Mouse (Mus musculus) limb, embryonic 14.5 days (tissue): ENCODE measurements around the gene Ankfn1. TPM values are rescaled to one million over a fixed set of nuclear protein-coding genes. Genes with fewer than 3 reads are reported as not detected.

Experiments used
- ATAC-seq: fragments of 200-750 bp; cut with Nextera tagmentation; 2 replicates; pipeline ENCODE4 v1.8.0; 2017; ENCODE audit warnings: low read depth, moderate number of reproducible peaks, moderate TSS enrichment; ENCODE audit not compliant: low FRiP score
- DNase-seq: peaks from one replicate; pipeline ENCODE4 v3.0.0-alpha.2; 2015; ENCODE audit warnings: low spot score
- H3K27ac ChIP-seq: fragments of 300-500 bp; sonication (generic); replicated peaks from 2 replicates; pipeline ENCODE4 v1.5.1; 2014; ENCODE audit warnings: low read depth, mild to moderate bottlenecking, low read length, moderate library complexity, mixed read lengths
- H3K27me3 ChIP-seq: fragments of 300-500 bp; sonication (generic); 2 replicates; pipeline ENCODE4 v1.6.1; 2014; ENCODE audit warnings: low read length, mixed read lengths; ENCODE audit not compliant: control insufficient read depth, insufficient read depth
- H3K36me3 ChIP-seq: fragments of 300-500 bp; sonication (generic); 2 replicates; pipeline ENCODE4 v1.6.1; 2014; ENCODE audit warnings: mild to moderate bottlenecking, low read length, moderate library complexity, mixed read lengths; ENCODE audit not compliant: control insufficient read depth, insufficient read depth
- H3K4me1 ChIP-seq: fragments of 300-500 bp; sonication (generic); 2 replicates; pipeline ENCODE4 v1.6.1; 2014; ENCODE audit warnings: antibody characterized with exemption, low read length, mixed read lengths; ENCODE audit not compliant: control insufficient read depth, insufficient read depth
- H3K4me2 ChIP-seq: fragments of 300-500 bp; sonication (generic); replicated peaks from 2 replicates; pipeline ENCODE4 v1.6.1; 2014; ENCODE audit warnings: low read depth, mild to moderate bottlenecking, low read length, moderate library complexity; ENCODE audit not compliant: severe bottlenecking
- H3K4me3 ChIP-seq: fragments of 300-500 bp; sonication (generic); replicated peaks from 2 replicates; pipeline ENCODE4 v1.5.1; 2014; ENCODE audit warnings: low read length
- H3K9ac ChIP-seq: fragments of 300-500 bp; sonication (generic); 2 replicates; pipeline ENCODE4 v1.6.1; 2014; ENCODE audit warnings: mild to moderate bottlenecking, low read depth, low read length, moderate library complexity; ENCODE audit not compliant: severe bottlenecking
- H3K9me3 ChIP-seq: fragments of 300-500 bp; sonication (generic); 2 replicates; pipeline ENCODE4 v1.6.1; 2016; ENCODE audit warnings: low read length; ENCODE audit not compliant: control insufficient read depth
- POLR2A ChIP-seq: fragments of 200-500 bp; IDR thresholded peaks from 2 replicates; pipeline ENCODE4 v1.8.0; 2012; ENCODE audit warnings: inconsistent platforms, mild to moderate bottlenecking, moderate library complexity, borderline replicate concordance; ENCODE audit not compliant: insufficient read depth, insufficient read length; ENCODE audit errors: extremely low read depth
- WGBS: fragments of 180-500 bp; shearing (Covaris S2); extraction: QIAGEN DNeasy Blood & Tissue Kit; methylation state at CpG from one replicate; pipeline ENCODE4 v1.1.7; 2014; 5-methylcytosine and 5-hydroxymethylcytosine counted together
- polyA plus RNA-seq, 2 experiments: library from polyadenylated mRNA; depleted of rRNA in 1 of 2; stranded (reverse) in 1 of 2; unstranded in 1 of 2; fragments of >200 nt; fragmentation: Nextera tagmentation in 1 of 2; extraction: Ambion mirVana in 1 of 2; gene quantifications; 2 replicates each; pipeline versions ENCODE4 v1.2.1 to v1.2.3; 2012 to 2014

Ankfn1 gene
- polyA plus RNA-seq, 2 experiments, result 0.36 to 0.61 TPM

GRCm38 (mm10) chr11:89388851-89389250 is 388.6 kb downstream of the Ankfn1 start:
- no peak overlapping the region for H3K4me2 ChIP-seq
- 0 out of 2 replicates have a peak, but pooled peaks cover 1% of the 10 kb centered on the region for H3K4me1 ChIP-seq
- H3K9ac ChIP-seq, result no peak overlapping the region
- DNase-seq (no peak), ATAC-seq (no peak)
- no peak for TF ChIP-seq POLR2A
- H3K36me3 ChIP-seq, result no peaks in the 10 kb centered on the region
- no peak overlapping the region for H3K4me3 ChIP-seq
- 75% methylated on average over 2 of the region's 2 CpGs for WGBS
- no peaks in the 10 kb centered on the region for H3K27me3 ChIP-seq
- no peaks in the 10 kb centered on the region for H3K9me3 ChIP-seq
- no peak overlapping the region for H3K27ac ChIP-seq

- Histone ChIP-seq H3K36me3 (no peaks in the 10 kb centered on the region), H3K9ac (no peak overlapping the region), H3K27ac (peak overlapping the region; percentile 65), H3K9me3 (no peaks in the 10 kb centered on the region), H3K4me2 (0 out of 2 replicates have a peak overlapping the region, but pooled peaks have one; percentile 19), H3K27me3 (no peaks in the 10 kb centered on the region), H3K4me3 (no peak overlapping the region), H3K4me1 (peaks cover 17% of the 10 kb centered on the region)
- TF ChIP-seq POLR2A, result no peak
- 24% methylated on average over 2 of the region's 2 CpGs for WGBS
- peak; percentile 35 for DNase-seq
- ATAC-seq, result peak; percentile 64
These were observed 394.8 kb downstream of the Ankfn1 start for GRCm38 (mm10) chr11:89382634-89383009.

GRCm38 (mm10) chr11:89381782-89382633 is 395.4 kb downstream of the Ankfn1 start:
- DNase-seq, result peak; percentile 53
- Histone ChIP-seq H3K9me3 (no peaks in the 10 kb centered on the region), H3K27me3 (no peaks in the 10 kb centered on the region), H3K4me2 (0 out of 2 replicates have a peak overlapping the region, but pooled peaks have one; percentile 19), H3K9ac (no peak overlapping the region), H3K4me1 (peaks cover 17% of the 10 kb centered on the region), H3K4me3 (no peak overlapping the region), H3K36me3 (no peaks in the 10 kb centered on the region), H3K27ac (peak overlapping the region; percentile 65)
- TF ChIP-seq POLR2A, result peak; percentile 31; the same call in 1 of the 2 replicates
- ATAC-seq, result peak; percentile 74
- WGBS, result 15% methylated on average over 6 of the region's 8 CpGs

- no peak for ATAC-seq
These were observed 406.5 kb downstream of the Ankfn1 start for GRCm38 (mm10) chr11:89370941-89371340.

GRCm38 (mm10) chr11:89370373-89370772 is 407.1 kb downstream of the Ankfn1 start:
- Histone ChIP-seq H3K27me3 (no peaks in the 10 kb centered on the region), H3K9ac (no peak overlapping the region), H3K27ac (no peak overlapping the region), H3K4me2 (no peak overlapping the region), H3K36me3 (no peaks in the 10 kb centered on the region), H3K4me1 (peaks cover 3% of the 10 kb centered on the region; the same call in 1 of the 2 replicates), H3K4me3 (no peak overlapping the region), H3K9me3 (no peaks in the 10 kb centered on the region)
- DNase-seq, result no peak
- ATAC-seq, result no peak
- WGBS, result 84% methylated on average over 7 of the region's 7 CpGs
- TF ChIP-seq POLR2A, result no peak

More at GRCm38 (mm10) chr11:89370941-89371340, 406.5 kb downstream of the Ankfn1 start:
- H3K4me3 ChIP-seq, result no peak overlapping the region
- no peaks in the 10 kb centered on the region for H3K27me3 ChIP-seq
- WGBS, result 57% methylated on average over 14 of the region's 14 CpGs
- no peak overlapping the region for H3K9ac ChIP-seq
- H3K27ac ChIP-seq, result no peak overlapping the region
- no peaks in the 10 kb centered on the region for H3K9me3 ChIP-seq
- peaks cover 3% of the 10 kb centered on the region; the same call in 1 of the 2 replicates for H3K4me1 ChIP-seq
- DNase-seq, result no peak
- no peak for TF ChIP-seq POLR2A
- no peak overlapping the region for H3K4me2 ChIP-seq
- H3K36me3 ChIP-seq, result no peaks in the 10 kb centered on the region
